Mouse (Mus musculus): ENCODE data around the gene Ccdc6.

- TF ChIP-seq POLR2A (IDR thresholded peaks at IDR 0.05; ENCODE audit: insufficient read length, low read depth) (no peak), CEBPB (IDR thresholded peaks at IDR 0.05; ENCODE audit: insufficient read depth, poor library complexity, severe bottlenecking) (no peak), POLR2AphosphoS2 (IDR thresholded peaks at IDR 0.05; ENCODE audit: insufficient read length, low read depth) (no peak), MYOG (IDR thresholded peaks at IDR 0.05; ENCODE audit: control insufficient read depth in 1 of 3, insufficient read depth in 1 of 3, insufficient read length in 2 of 3, low read depth in 2 of 3) (no peak), MAX (IDR thresholded peaks at IDR 0.05; ENCODE audit: low read depth) (no peak), USF1 (IDR thresholded peaks at IDR 0.05; ENCODE audit: low read depth) (no peak), TCF12 (IDR thresholded peaks at IDR 0.05; ENCODE audit: insufficient read depth, poor library complexity, severe bottlenecking) (no peak), REST (IDR thresholded peaks at IDR 0.05; ENCODE audit: insufficient read depth, insufficient read length) (no peak), E2F4 (IDR thresholded peaks at IDR 0.05; ENCODE audit: insufficient read depth) (no peak)
Observed at GRCm38 (mm10) chr10:70055291-70055690, 41.6 kb upstream of the Ccdc6 start.
